Mouse (Mus musculus) erythroblast, embryonic 14.5 days (primary cell): ENCODE results near the gene Prss40.

Experiments
- GATA1 ChIP-seq: IDR thresholded peaks from 2 replicates; pipeline ENCODE4 v1.6.1; 2012; ENCODE audit warnings: low read length, inconsistent platforms, mixed read lengths
- TAL1 ChIP-seq: IDR thresholded peaks from 3 replicates; pipeline ENCODE4 v1.6.1; 2012; ENCODE audit warnings: low read length, inconsistent platforms, mixed read lengths

DNA sequence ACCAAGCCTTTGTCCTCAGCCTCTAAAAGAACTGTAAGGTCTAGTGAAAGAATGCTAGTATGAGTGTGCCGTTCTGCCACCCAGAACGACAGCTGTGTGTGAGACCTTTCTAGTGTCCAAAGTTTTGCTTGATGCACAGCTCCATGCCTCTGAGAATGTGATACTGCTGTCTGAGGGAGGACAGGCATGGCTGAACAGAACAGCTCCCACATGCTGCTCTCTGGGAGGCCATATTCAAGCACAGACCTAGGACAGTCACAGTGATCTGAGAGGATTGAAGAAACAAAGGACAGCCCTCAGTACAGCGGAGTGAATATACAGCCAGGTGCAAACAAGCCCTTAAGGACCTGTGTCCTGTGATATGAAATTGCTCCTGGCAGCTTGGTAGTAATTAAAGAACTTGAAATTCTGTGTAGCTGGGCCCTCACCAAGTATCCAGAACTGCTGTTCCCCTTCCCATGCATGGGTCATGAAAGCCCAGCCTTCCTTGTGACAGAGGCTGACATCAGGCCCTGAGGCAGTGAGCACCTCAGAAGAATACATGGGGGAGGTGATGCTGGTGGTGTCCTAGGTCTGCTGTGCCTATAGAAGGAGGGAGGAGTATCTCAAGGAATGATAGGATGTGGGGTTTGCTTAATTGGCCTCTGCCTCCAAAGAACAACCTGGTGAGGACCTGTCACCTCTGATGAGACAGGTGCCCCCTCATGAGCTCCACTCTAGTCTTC is 40.7 kb upstream of the Prss40 start:
- TF ChIP-seq TAL1 = no peak
- TF ChIP-seq GATA1 = no peak
